Mouse (Mus musculus) heart, postnatal 0 days (tissue): ENCODE results near the gene Exoc1.

Experiments used
- CTCF ChIP-seq: IDR thresholded peaks from 2 replicates; pipeline ENCODE4 v1.5.1; 2016; ENCODE audit warnings: antibody characterized with exemption, control low read depth, low read depth
- EP300 ChIP-seq: IDR thresholded peaks from 2 replicates; pipeline ENCODE4 v1.6.1; 2016; ENCODE audit warnings: antibody characterized with exemption, low read depth

DNA sequence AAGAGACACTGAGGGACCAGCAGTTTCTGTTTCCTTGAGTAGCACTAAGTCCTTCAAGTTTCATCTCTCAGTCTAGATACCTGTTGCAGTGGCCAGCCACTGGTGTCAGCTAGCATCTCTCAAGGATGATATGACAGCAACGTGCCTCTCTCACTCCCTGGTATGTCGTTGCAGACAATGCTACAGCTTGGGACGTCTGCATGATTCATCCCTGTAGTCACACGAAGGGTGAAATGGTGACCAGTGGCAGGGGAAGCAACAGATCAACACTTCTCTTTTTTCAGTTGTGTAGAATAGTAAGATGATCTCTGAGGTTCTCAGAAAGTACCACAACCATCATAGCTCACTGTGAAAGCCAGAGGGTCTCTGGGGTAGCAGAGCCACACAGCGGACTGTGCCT lies 4.5 kb upstream of the Exoc1 start:
- TF ChIP-seq CTCF (no peak), EP300 (no peak)
